Mouse (Mus musculus) layer of hippocampus, postnatal 14 days (tissue): Measurements from ENCODE around the gene Rab3a. TPM values are rescaled to one million over a fixed set of nuclear protein-coding genes. Genes with fewer than 3 reads are reported as not detected.
A peak's percentile ranks its signal among the peaks of the same experiment; 100 is the strongest.

ENCODE experiments used
- DNase-seq, 2 experiments: peaks; one replicate each; pipeline ENCODE4 v3.0.0; 2021 to 2022; ENCODE audit warnings: low spot score in 2 of 2, mixed read lengths in 1 of 2
- total RNA-seq, 2 experiments: library from RNA; stranded (reverse); gene quantifications; 2 replicates each; pipeline ENCODE4 v1.2.3; 2021

Rab3a gene
- total RNA-seq, 2 experiments from 2014 or later = 793 to 809 TPM

DNA sequence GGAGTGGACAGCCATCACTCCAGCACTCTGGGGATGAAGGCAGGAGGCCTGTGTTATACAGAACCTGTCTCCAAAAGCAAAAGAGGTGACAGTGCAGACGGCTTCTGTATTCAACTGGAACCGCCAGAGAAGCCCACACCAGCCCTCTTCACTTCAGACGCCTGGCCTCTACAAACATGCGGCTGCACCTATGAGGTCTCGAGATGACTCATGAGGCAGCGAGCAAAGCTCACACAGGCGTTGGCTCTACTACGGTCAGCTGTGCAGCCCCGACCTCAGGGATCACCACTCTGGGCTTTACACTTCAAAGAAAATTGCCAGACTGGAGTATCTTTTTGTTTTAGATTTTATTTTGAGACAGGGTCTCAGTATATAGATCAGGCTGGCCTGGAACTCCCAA is 18.4 kb downstream of the Rab3a start:
- DNase-seq = no peak

DNA sequence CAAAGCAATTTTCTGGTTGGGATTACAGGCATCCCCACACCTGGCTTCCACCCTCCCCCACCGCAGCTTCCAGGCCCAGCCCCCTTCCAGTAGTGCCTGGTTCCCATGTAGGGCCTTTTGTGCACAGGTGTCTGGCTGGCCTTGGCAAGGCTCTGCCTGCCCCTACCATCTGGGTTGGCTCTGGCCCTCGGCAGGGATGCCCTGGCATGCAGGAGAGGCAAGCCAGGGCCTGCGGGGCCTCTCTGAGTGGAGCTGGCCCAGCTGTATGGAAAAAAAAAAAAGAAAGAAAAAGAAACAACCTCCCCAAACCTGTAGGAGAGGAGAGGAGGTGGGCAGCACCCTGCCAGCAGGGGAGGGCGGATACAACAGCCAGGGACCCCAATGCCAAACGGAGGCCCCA is 18.9 kb downstream of the Rab3a start:
- no peak for DNase-seq

DNA sequence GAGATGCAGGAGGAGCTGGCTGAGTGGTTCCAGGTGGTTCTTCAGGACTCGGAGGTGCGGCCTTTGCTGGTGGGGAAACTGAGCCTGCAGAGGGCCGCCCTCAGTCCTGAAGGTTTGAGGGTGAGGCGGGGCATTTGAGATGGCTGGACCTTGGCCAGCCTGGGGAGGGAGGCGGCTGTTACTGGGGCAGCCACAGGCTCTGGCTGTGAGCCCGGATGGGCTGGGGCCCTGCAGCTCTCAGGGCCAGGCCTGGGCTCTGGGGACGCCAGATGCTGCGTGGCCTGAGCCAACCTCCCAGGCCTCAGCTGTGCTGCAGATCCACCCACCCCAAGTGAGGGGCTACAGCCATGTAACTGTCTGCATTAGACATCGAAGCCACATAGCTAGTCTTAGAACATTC is 19.4 kb downstream of the Rab3a start:
- peak in 1 of 2 experiments; percentile 82 for DNase-seq

DNA sequence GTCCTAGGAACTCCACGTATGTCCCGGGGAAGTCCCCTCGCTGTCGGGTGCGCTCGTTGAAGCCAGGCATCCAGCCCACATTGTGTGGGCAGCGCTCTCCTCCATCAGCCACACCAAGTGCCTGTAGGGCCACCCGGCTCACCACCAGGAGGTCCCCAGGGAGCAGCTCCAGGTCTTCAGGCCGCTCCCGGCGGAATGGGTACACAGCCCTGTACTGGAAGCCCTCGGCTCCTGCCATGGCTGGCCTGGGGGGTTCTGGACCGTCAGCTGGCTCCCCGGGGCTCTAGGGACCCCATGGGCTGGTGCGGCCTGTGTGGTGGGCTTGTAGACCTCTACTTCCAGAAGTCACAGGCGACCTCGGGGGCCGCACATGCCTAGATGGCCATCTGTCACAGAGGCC is 20.3 kb downstream of the Rab3a start:
- DNase-seq = no peak

DNA sequence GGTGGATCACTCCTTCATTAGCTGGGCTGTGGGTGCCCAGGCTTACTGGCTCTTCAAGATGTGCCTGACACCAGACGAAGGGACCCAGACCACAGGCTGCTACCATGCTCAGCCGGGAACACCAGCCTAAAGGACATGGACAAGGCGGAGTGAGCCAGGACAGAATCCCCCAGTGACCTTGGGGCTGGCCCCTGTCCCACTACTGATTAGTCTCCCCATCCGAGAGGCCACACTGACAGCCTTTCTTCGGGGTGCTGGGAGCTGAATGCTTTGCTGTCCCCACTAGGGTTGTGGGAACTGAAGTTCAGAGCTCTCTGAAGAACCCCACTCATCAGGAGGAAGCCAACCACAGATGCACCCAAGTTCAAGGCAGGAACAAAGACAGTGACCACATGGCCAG is 20.7 kb downstream of the Rab3a start:
- no peak for DNase-seq

DNA sequence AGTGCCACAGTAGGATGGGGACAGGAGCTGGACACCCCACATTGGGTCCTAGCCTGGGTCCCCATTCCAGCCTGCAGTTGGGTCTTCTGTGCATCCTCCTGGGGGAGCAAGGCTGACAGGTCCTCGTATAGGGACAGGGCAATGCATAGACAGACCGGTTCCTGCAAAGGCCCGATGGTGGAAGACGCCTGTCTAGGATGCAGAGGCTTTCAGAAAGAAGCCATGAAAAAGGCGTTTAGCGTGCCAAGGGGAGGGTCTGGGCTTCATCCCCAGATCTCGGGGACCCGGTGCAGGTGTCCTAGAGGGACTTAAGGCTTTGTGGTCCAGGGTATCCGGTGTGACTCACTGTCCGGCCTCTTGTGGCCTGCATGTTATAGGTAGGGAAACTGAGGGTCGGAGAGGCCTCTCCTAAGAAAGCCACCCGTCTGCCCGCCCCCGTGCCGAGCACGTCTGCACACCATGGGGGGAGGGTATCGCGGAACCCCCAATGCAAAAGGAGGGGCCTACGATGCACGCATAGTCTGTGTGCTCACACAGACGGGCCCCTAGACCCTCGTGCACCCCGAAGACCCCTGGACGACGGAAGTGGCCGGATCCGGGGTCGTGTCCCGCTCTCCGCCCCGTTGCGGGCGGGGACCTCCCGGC is 21.5 kb downstream of the Rab3a start:
- DNase-seq = peak; percentile 57 to 61

DNA sequence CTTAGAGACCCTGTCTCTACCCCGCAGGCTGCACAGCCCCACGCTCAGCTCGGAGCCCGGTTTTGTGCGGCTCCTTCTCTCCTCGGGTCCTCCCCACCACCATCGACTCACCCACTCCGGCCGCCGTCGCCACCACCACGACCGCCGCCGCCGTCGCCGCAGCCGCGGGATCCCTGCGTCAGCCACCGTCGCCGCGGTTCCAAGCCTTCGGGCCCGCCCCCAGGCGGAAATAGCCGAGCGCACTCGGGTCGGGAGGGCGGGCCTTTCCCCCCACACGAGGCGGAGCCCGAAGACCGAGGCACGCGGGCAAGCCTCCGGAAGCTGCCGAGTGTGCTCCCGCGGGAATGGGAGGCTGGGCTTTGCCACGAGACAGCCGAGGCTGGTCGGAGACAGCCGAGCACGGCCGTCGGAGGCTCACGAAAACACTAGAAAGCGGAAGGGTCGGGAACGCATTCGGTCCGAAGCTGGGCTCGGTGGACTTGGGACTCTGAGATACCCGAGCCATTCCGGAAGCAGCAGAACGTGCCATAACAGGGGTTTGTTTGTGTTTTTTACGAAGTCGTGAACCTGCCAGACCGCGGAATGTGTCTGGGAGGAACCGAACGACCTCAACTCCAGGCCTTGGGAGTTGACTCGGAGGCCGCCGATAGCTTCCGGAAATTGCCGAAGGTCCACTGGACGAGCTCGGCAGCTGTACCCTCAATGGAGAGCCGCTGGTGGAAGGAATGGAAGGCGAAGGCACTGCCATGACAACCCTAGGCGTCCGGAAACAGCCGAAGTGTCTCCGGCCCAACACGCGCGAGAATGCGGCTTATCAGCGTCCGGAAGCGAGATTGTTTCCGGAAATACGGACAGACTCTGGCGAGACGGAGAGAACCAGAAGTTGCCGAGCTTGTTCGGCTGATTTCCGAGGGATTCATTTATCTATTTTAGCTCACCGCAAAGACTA is 22.3 kb downstream of the Rab3a start, which contains the start of gene Pik3r2:
Gene Pik3r2 (minus strand): TSS at position 218 of the 949 bp plus-strand sequence.
- DNase-seq = peak; percentile 98 to 99

DNA sequence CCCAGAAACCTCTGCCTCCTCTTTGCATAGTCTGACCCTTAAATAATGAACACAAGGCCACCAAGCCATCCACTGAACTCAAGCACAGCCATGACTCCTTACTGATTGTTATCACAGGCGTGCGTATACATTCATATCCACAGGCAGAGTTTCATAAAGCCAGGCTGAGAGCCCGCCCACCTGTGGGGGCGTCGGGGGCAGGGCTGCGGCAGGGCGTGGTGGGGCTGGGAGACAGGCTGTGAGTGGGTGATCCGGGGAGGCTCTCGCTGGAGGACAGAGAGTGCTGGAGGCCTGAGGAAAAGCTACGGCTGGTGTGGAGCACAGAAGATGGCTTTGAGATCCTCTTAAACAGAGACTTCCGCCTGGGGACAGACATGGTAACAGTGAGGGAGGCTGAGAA is 25.6 kb downstream of the Rab3a start:
- no peak for DNase-seq

DNA sequence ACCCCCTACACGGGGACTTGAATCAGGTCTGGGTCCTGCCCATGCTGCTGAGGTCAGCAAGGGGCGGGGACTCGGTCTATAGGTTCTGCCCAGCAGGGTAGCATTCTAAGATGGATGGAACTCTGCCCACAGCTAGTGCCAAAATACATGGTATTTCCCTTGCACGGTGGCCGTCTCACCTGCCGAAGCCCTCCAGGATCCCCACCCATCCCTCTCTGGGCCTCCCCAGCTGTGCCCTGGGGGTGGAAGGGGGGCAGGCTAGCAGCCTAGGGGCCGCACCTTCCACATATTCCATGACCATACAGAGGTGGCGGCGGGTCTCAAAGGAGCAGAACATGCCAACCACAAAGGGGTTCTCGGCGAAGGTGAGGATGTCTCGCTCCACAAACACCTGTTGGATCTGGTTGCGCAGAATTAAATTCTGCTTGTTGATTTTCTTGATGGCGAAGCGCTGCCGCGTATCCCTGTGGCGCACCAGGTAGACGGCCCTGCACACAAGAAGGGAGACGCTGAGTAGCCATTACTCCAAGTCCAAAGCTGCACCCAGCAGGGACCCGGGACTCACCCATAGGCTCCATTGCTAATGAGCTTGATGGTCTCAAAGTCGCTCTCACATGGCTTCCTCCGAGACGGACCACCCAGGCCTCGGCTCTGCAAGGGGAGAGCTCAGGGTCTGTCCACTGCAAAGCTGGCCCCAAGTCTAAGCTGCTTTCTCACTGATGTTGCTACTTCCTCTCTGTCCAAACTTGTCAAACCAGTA is 32.0 kb downstream of the Rab3a start:
- no peak for DNase-seq

DNA sequence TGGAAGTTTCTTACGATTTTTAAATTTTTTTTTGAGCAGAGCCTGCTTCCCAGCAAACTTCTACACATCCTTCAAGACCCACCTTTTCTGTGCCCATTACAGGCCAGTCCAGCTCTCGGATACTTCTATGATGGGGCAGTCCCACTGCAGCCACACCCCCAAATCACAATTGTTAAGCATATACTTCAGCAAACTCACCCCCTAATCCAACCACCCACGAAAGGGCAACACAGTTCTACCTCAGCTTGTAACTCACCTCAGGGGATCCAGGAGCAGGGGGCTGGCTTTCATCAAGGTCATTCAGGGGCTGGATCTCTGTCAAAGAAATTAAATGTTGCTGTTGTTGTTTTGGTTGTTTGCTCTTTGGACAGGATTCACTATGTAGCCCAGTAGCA is 32.6 kb downstream of the Rab3a start:
- DNase-seq = no peak

DNA sequence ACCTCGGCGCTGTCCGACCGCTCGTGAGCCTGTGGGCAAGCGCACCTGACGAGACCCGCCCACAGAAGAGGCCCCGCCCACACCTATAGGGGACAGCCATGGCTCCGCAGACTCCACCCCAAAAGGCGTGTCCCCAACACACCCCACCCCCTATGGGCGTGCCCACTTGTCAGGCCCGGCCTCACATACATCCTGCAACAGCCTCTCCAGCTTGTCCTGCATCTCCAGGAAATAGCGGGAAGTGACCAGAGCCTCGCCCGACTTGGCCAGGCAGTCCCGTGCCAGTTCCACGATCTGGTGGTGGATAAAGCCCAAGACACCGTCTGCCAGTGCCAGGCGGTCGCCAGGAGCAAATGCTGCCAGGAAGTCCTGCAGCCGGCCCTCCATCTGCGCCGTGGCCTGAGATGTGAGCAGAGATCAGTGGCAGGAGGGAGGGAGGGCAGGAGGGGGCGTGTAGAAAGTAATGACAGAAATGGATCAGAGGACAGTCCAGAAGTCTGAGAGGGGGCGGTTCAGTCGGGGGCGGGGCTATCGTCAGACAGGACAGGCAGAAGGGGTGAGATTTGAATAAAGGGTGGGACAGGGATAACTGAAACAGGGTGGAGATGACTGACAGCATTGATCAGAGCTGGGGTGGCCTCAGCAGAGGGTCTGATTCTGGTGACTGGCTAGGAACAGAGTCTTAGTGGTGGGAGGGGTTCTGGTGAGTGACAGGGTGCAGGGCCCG is 33.6 kb downstream of the Rab3a start:
- DNase-seq = no peak

DNA sequence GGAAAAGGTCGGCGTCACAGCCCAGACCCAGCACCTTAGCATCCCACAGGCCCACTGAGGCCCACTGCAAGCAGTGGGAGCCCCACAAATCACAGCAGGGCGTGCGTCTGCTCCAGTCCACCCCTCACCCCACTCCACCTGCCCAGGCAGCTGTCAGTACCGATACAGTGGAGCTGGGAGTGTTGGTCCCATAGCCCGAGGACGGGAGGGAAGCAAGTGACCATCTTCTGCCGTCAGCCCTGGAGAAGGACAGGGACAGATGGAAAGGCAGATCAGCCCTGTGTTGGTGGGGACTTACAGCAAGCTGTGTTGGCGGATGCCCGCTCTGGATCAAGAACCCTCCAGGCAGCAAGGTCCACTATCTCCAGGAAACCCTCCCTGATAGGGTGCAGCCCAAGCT is 34.6 kb downstream of the Rab3a start:
- DNase-seq = no peak

DNA sequence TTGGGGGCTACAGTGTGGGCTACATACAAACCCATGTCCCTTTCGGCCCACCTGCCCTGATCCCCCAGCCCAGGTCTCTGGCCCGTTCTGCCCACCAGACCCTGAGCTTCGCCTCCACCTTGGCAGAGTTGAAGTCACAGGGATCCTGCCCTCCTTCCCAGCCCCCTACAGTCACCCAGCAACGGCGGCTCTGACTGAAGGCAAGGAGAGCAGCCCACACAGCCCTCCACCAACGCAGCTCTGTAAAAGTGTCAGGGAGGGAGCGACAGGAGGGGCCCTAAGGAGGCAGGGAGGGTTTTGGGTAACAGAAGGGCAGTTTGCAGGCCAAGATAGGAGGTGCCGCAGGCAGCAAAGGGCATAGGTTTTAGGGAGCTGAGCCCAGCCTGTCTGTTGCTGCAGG is 36.4 kb downstream of the Rab3a start:
- DNase-seq = no peak

DNA sequence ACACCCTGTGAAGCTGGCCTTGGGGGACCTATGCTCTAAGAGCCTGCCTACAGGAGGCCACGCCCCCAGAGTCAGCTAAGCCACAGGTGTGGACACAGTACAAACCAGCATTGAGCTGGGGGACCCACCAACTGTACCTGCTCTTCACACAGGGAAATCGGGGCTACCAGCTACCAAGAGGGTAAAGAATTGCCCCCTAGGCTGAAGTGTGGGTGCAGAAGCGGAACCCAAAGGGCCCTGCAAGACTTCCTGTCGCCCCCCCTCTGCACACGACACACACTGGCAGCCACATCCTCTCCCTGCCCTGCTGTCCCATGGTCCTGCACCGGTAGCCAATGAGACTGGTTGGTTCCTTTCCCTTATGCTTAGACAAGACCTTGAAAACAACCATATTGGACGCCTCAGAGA is 36.8 kb downstream of the Rab3a start:
- DNase-seq = no peak

DNA sequence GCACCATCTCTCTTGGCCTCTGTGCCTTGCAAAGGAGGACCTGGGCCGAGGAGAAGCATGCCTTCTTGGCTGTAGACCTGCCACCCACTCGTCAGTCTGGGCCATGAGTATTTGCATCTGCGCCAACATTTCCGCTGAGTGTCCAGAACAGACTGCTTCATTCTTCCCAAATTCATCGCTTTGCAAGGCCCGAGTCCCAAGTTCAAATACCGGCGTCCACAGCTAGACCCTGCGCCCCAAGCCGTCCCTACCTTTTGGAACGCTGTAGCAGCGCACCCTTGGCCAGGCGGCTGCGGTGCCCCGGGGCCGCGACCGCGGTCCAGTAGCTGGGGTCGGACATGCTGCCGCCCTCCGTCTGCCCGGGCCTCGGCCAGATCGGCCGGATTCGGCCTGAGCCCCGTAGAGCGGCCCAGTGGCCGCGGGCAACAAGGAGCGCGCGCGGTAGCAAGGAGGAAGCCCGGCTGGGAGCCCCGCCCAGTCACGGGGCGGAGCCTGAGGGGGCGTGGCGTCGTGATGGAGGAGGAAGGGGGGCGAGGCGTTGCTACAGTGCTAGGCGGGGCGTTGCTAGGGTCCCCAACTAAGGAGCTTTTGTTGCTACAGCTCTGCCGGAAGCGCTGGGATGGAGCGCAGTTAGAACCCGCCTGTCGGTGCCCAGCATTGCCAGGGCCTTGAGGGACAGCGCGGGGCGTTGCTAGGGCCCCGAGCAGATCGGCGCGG is 37.7 kb downstream of the Rab3a start:
- DNase-seq = peak; percentile 96 to 98

DNA sequence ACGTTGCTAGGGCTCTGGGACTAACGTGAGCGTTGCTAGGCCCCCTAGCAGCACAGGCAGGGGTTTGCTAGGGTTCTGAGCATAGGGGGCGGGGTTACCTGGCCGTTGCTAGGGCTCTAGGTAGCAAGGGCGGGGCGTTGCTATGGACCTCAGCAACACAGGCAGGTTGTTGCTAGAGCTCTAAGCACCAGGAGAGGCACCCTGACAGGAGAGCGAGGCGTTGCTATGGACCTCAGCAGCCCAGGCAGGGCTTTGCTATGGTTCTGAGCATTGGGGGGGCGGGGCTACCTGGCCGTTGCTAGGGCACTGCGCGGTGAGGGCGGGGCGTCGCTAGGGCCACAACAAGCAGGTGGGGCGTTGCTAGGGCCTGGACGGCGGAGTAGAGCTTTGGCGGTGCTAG is 38.2 kb downstream of the Rab3a start:
- DNase-seq = no peak

DNA sequence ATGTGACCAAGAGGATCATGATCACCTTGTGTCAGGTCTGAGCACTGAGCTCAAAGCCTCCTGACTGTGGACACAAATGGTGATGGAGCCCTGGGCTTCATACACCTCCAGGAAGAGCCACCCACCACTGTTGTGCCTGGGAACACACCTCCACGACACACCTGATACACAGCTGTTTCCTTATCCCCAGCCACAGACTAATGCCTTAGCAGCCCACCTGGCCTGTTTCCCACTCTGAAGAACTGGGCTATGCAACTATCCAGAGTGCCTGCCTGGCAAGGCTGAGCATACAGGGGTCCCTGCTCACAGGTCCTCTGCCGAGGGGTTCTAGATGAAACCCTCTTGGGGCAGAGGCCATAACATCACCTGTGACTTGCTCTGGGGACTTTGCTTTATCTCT is 39.7 kb downstream of the Rab3a start:
- no peak for DNase-seq

DNA sequence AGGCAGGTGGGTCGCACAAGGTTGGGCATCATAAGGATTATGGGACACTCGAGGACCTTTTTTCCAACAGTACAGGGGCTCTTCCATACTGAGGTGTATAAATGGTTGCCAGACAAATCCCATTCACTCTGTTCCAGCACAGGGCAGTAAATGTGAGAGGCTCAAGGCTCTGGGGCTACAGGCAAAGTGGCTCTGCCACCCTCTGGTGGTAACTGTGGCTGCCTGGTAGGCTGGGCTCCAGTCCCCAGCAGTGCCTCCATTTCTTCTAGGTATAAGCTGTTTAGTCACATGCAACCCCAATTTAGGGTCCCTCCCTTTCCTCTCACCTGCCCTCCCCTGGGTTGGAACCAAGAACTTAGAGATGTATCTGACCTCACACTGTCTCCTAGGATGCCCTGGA is 40.9 kb downstream of the Rab3a start:
- DNase-seq = no peak

DNA sequence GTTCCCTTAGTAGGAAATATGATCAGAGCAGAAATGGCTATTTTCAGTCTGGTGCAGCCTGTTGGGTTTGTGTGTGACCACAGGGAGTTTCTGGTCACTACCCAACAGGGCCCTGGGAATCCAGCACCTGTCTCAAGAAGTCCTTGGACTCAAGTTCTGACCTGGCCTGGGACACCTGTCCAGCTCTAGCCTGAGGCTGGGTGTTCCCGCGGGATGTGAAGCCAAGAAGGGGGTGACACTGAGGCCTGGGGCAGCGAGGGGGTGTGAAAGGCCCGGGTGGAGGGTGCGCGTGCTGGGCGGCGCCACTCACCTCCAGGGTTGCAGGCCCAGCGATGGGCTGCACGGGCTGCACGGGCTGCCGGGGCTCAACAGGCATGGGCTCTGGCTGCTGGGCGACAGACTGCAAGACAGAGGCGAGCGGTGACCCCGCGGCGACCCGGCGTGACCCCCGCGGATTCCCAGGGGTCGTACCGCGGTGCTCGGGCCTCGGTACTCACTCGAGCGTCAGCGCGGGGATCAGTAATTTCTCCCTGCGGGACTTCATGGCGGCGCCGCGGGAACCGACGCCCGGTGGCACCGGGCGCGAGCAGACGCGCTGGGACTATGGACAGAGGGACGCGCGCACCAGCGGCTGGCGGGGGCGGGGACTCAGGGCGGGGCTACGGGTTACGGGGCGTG is 42.1 kb downstream of the Rab3a start:
- no peak for DNase-seq
